ENCODE assay signal across 9 mouse cellular contexts in genomic region chr19:6990712-6991111, GRCm38 (mm10).
"Had no signal": no experiment of that assay in that cellular context is flagged by ENCODE, and none has a peak within 500 bp of the region (broad histone marks: within the 10 kb centered on the region; RNA-seq: fewer than 3 reads in every experiment).

No protein-coding gene starts in this region.

- DNase-seq: kidney, postnatal 10 days; kidney, postnatal 36 days; layer of hippocampus, postnatal 36 days; liver, embryonic 13.5 days; lung, adult 2 months; lung, postnatal 14 days; lung, postnatal 4 days; midbrain, embryonic 14.5 days; thymus, postnatal 25 days had no signal
